Mouse (Mus musculus): ENCODE data around the gene Syvn1.

DNA sequence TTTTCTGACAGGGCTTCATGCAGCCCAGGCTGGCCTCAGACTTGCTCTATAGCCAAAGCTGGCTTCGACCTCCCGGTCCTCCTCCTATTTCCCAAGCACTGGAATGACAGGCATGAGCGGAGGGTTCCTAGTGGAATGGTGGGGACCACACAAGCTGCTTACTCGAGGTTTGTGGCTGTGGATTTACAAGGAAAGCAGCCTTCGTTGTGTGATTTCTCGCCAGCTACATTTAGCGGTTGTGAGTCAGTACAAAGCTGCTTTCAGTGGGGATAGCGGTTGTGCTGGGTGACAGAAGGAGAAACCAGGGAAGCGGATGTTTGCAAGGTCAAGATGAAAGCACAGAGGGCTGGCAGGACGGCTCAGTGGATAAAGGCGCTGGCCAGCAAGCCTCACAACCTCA, 40.8 kb upstream of the Syvn1 start:
- TF ChIP-seq CTCF (IDR thresholded peaks at IDR 0.05; ENCODE audit: insufficient read depth, low read length) (no peak), POLR2A (IDR thresholded peaks at IDR 0.05; ENCODE audit: borderline replicate concordance, extremely low read depth, low read depth, low read length) (no peak)

Measured in lung, adult 2 months (tissue).